Mouse (Mus musculus) brain, embryonic 14.5 days (tissue): ENCODE data around the gene Samd10. TPM values are rescaled to one million over a fixed set of nuclear protein-coding genes. Genes with fewer than 3 reads are reported as not detected.
A peak's percentile ranks its signal among the peaks of the same experiment; 100 is the strongest.

Experiments
- DNase-seq: peaks from one replicate; pipeline ENCODE4 v3.0.0-alpha.2; 2011; ENCODE audit warnings: low read depth
- CTCF ChIP-seq: fragments of 200-500 bp; IDR thresholded peaks from 2 replicates; pipeline ENCODE4 v1.5.1; 2012; ENCODE audit warnings: inconsistent platforms, mild to moderate bottlenecking, moderate library complexity, borderline replicate concordance; ENCODE audit not compliant: insufficient read depth, insufficient read length; ENCODE audit errors: extremely low read depth
- POLR2A ChIP-seq: fragments of 200-500 bp; IDR thresholded peaks from 2 replicates; pipeline ENCODE4 v1.6.1; 2012; ENCODE audit warnings: mild to moderate bottlenecking, inconsistent platforms, borderline replicate concordance; ENCODE audit not compliant: poor library complexity, insufficient read depth, insufficient read length, severe bottlenecking; ENCODE audit errors: extremely low read depth
- polyA plus RNA-seq: library from polyadenylated mRNA; depleted of rRNA; stranded (reverse); fragments of >200 nt; gene quantifications from 2 replicates; pipeline ENCODE4 v1.2.3, GENCODE M21; 2012; rRNA removed

Samd10 gene
- polyA plus RNA-seq: 161 and 163 TPM in 2 replicates

- peak; percentile 83 for DNase-seq
- peak; percentile 27; the same call in 1 of the 2 replicates for TF ChIP-seq CTCF
- TF ChIP-seq POLR2A: peak; percentile 94
Measured at GRCm38 (mm10) chr2:181598454-181599351, at the start of gene Samd10. Gene Samd10, minus strand, starts transcription at chr2:181599212.

- DNase-seq: no peak
- TF ChIP-seq CTCF: no peak
- no peak for TF ChIP-seq POLR2A
Measured at GRCm38 (mm10) chr2:181646626-181647472, 47.8 kb upstream of the Samd10 start.

DNA sequence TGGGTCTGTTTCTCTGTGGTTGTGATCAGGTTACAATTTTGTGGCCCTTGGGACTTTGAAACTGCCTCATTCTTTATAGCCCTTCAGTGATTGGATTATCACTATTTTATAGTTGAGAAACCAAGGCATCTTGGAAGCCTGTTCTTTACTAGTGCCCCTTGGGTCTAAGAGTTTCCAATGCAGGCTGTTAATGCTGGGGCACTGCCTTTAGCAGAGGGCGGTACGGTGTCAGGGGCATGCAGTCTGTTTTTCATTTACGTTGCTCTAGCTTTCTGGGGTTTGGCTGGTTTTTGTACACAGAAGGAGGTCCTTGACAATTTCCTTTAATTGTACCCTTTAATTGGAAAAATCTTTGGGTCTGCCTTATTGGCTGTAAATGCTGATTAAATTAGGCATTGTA, 46.7 kb upstream of the Samd10 start:
- DNase-seq: no peak
- TF ChIP-seq CTCF (no peak), POLR2A (no peak)

DNA sequence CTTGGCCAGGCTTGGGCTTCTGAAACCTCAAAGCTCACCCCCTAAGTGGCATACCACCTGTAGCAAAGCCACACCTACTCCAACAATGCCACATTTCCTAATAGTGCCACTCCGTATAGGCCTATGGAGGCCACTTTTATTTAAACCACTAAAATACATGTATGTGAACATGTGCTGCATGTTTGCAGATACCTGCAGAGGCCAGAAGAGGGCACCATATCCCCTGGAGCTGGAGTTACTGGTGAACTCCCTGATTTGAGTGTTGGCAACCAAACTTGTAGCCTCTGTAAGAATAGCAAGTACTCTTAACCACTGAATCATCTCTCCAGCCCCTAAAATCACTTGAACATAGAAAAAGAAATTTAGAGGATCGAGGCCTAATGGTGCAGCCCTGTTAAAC, 45.3 kb upstream of the Samd10 start:
- TF ChIP-seq CTCF: peak; percentile 67; the same call in 1 of the 2 replicates
- no peak for TF ChIP-seq POLR2A
- DNase-seq: peak; percentile 69

- no peak for DNase-seq
- no peak for TF ChIP-seq CTCF
- TF ChIP-seq POLR2A: no peak
Measured at GRCm38 (mm10) chr2:181635865-181636264, 36.9 kb upstream of the Samd10 start.

- no peak for DNase-seq
- no peak for TF ChIP-seq POLR2A
- TF ChIP-seq CTCF: no peak
Measured at GRCm38 (mm10) chr2:181632624-181633023, 33.6 kb upstream of the Samd10 start.

DNA sequence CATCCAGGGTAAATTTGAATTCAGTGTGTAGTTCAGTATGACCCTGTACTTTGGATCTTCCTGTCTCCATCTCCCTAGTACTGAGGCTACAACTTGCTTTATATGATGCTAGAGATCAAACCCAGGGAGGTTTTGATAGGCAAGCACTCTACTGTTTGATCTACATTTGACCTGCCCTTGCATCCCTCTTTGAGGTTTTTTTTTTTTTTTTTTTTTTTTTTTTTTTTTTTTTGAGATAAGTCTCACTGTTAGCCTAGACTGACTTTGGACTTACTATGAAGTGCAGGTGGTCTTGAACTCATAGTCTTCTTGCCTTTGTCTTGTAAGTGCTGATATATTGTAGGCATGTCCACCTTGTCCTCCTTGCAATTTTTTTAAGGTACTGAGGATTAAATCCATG, 29.5 kb upstream of the Samd10 start:
- TF ChIP-seq CTCF (no peak), POLR2A (no peak)
- DNase-seq: no peak

DNA sequence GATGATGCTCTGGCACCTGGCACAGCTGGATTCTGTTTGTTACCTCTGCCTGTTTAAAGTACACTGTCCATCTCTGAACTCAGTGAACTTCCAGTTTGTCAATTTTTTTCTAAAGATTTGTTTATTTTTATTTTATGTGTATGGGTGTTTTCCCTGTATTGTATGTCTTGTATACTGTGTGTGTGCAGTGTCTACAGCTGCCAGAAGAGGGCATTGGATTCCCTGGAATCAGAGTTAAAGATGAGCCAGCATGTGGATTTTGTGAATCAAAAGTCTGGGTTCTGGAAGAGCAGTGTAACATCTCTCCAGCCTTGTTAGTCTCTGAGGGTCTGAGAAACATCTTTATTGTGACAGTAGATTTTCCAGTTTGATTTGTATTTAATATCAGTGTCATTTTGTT, 24.4 kb upstream of the Samd10 start:
- no peak for TF ChIP-seq POLR2A
- peak; percentile 33; the same call in 1 of the 2 replicates for TF ChIP-seq CTCF
- DNase-seq: peak; percentile 46

DNA sequence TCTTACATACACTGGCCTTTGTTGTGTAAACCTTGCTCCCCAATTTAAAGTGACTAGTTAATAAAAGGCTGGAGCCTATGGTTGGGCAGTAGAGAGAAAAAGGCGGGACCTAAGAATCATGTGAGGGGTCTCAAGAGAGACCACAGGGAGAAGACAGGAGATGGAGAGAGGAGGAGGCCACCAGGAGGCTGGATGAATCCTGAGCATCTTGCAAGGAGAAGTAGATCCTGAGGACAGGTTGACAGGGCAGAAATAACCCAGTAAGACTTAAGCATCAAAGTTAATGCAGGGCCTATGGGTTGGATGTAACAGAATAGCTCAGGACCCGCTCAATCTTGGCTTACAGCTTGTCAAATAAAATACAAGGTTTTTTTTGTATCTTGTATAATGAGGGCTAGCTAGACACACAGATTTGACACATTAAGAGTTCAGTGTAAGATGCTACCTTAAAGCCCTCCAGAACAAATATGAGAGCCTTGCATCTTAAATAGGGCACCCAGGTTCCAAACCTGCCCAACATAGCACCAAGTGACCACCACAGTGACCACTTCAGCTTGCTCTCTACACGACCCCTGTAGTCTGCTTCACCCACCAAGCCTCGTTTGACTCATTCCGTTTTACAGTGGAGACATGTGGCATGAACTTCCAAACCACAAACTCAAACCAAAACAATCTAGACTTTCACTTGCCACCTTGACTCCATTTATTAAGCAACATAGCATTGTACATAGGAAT, 19.9 kb upstream of the Samd10 start:
- TF ChIP-seq POLR2A (no peak), CTCF (no peak)
- no peak for DNase-seq

DNA sequence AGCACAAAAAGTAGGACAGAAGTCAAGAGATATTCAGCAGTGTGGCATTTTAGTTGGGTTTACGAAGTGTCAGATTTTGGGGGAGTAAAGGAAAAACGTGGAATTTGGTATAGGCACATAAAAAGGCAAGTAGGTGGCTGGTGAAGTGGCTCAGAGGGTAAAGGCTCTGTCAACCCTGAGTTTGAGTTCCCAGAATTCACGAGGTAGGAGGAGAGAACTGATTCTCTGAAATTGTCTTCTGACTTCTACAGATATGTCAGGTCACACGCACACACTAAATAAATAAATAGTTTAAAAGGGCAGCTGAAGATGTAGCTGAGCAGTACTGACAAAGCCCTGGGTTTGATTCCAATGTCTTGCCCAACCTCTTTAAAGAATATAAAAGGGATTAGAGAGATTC, 3.4 kb upstream of the Samd10 start:
- no peak for DNase-seq
- no peak for TF ChIP-seq CTCF
- no peak for TF ChIP-seq POLR2A
